ENCODE assay signal across 12 mouse cellular contexts in the genomic region with DNA sequence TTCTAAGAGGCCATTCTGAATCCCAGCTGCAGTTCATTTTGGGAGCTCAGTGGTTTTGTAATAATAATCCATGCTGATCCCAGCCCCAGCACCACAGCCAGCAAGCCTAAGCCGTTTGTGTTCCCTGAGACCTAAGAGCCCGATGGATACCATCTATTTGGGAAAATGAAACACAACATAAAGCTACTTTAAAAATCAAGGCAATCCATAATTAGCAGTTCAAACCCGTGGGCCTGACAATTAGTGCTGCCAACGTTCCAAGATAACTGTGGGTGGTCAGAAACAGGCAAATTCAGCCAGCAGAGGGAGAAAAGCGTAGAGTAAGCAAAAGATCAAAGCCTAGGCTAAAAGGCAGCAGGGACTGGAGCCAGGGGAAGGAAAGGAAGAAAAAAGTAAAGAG. TPM values are rescaled to one million over a fixed set of nuclear protein-coding genes. Genes with fewer than 3 reads are reported as not detected.
DNase-seq lines count a peak whose midpoint lies in the region; ATAC-seq and TF ChIP-seq lines count a peak whose summit lies in the region.
"Had no signal": no experiment of that assay in that cellular context is flagged by ENCODE, and none has a peak within 500 bp of the region (broad histone marks: within the 10 kb centered on the region; RNA-seq: fewer than 3 reads in every experiment).

No protein-coding gene starts in this region.

- ATAC-seq in frontal cortex, adult (ENCODE audit: low TSS enrichment) = peak; percentile 60; the same call in 1 of the 2 replicates
- no peak for ATAC-seq in kidney, postnatal 0 days (replicated peaks; ENCODE audit: low FRiP score, low read depth)
- ATAC-seq: inflammation-experienced regulatory T-cells, adult 6 months had no signal

- TF ChIP-seq POLR2A in olfactory bulb, adult 2 months (IDR thresholded peaks at IDR 0.05; ENCODE audit: insufficient read depth, low read depth, low read length) = no peak

- no peak for DNase-seq in frontal cortex, postnatal 25 days (ENCODE audit: low spot score in 2 of 2)
- DNase-seq in kidney, postnatal 0 days (ENCODE audit: low spot score) = no peak
- no peak for DNase-seq in kidney, adult 9 months
- DNase-seq in right cerebral cortex, adult 2 months (ENCODE audit: low spot score in 2 of 2) = peak; percentile 22 to 27
- no peak for DNase-seq in right cerebral cortex, postnatal 4 days
- DNase-seq in spleen, adult 12 weeks (ENCODE audit: low spot score) = no peak
- DNase-seq: adrenal gland, adult 2 months; layer of hippocampus, adult 9-11 months; thymus, postnatal 36 days had no signal

- no peaks in the 10 kb centered on the region for H3K36me3 ChIP-seq in kidney, postnatal 0 days (ENCODE audit: insufficient read depth, low read length)

- H3K27ac ChIP-seq in kidney, postnatal 0 days = no peak overlapping the region
- H3K27ac ChIP-seq in olfactory bulb, adult 2 months (ENCODE audit: insufficient read depth, low read depth, low read length) = peak overlapping the region; percentile 60

- H3K9ac ChIP-seq in kidney, postnatal 0 days (ENCODE audit: low read depth, low read length) = no peak overlapping the region

- H3K27me3 ChIP-seq in kidney, postnatal 0 days (ENCODE audit: insufficient read depth, low read length) = no peaks in the 10 kb centered on the region

- no peak overlapping the region for H3K4me2 ChIP-seq in kidney, postnatal 0 days (ENCODE audit: low read length)

- 48% methylated on average over 5 of the region's 5 CpGs for WGBS in kidney, postnatal 0 days
- WGBS in olfactory bulb, adult 2 months = 2% methylated on average over 5 of the region's 5 CpGs

- H3K9me3 ChIP-seq in kidney, postnatal 0 days (replicated peaks; ENCODE audit: low read length) = no peaks in the 10 kb centered on the region

- no peak overlapping the region for H3K4me3 ChIP-seq in kidney, postnatal 0 days (replicated peaks; ENCODE audit: low read depth, low read length)
- H3K4me3 ChIP-seq in olfactory bulb, adult 2 months (ENCODE audit: insufficient read depth, low read depth, low read length) = no peak overlapping the region

- peak; percentile 28; the same call in 1 of the 2 replicates for TF ChIP-seq CTCF in kidney, postnatal 0 days (IDR thresholded peaks at IDR 0.05; ENCODE audit: low read depth)
- no peak for TF ChIP-seq CTCF in olfactory bulb, adult 2 months (IDR thresholded peaks at IDR 0.05; ENCODE audit: insufficient read depth, low read depth, low read length)

- H3K4me1 ChIP-seq in kidney, postnatal 0 days (replicated peaks; ENCODE audit: insufficient read depth, low read length) = peaks cover 5% of the 10 kb centered on the region
- H3K4me1 ChIP-seq in olfactory bulb, adult 2 months (ENCODE audit: control insufficient read depth, insufficient read depth, low read length) = peaks cover 18% of the 10 kb centered on the region

RNA-seq across cellular contexts. Expression of gene Tmod3, which starts 8.1 kb away (rescaled TPM):
- polyA plus RNA-seq in kidney, postnatal 0 days (2015; fragmentation: Nextera tagmentation; extraction: Ambion mirVana) = 120 and 131 TPM in 2 replicates
- polyA plus RNA-seq in olfactory bulb, adult 2 months (2012; ENCODE audit: insufficient read depth, insufficient read length, low replicate concordance, missing spikeins) = not detected in 2 replicates

RNA-seq across cellular contexts. Expression of gene Tmod2, which starts 59.8 kb away (rescaled TPM):
- 12.4 and 15.6 TPM in 2 replicates for polyA plus RNA-seq in kidney, postnatal 0 days (2015; fragmentation: Nextera tagmentation; extraction: Ambion mirVana)
- polyA plus RNA-seq in olfactory bulb, adult 2 months (2012; ENCODE audit: insufficient read depth, insufficient read length, low replicate concordance, missing spikeins) = 107 and 444 TPM in 2 replicates

Comparison
In these comparisons a context has a peak if more than half of its experiments do, and no peak if none do; other contexts are left out.
1. DNase-seq: peak in right cerebral cortex, adult 2 months (2 of 2); none in frontal cortex, postnatal 25 days (0 of 2), kidney, postnatal 0 days (single experiment), kidney, adult 9 months (single experiment), right cerebral cortex, postnatal 4 days (single experiment) and spleen, adult 12 weeks (single experiment).